Mouse (Mus musculus): ENCODE measurements around the gene Olfr521. TPM values are rescaled to one million over a fixed set of nuclear protein-coding genes. Genes with fewer than 3 reads are reported as not detected.
"Not testable (repeated sequence)": the region's sequence is repeated elsewhere in the genome, so short reads cannot be mapped to it uniquely, and the experiment has no call there.

The Olfr521 gene
- polyA plus RNA-seq, 1 experiment from 2014 or later: not detected

DNA sequence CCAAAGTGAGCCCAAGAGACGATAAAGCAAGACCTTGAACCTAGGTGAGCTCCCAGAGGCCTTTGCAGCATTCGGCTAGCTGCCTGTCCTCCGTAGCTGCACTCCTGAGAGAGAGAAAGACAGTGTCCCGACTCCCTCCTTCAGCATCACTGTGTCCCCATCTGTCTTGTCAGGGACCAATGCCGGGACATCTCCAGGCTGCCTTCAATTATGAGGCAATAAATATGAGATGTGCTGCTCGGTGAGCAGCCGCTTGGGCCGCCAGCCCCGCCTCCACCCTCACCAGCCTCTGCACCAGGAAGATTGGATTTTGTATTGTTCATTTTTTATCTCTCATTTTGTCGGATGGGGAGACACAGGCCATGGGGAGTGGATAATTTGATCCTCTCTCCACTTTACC is 27.5 kb downstream of the Olfr521 start:
- ATAC-seq: no peak
- Histone ChIP-seq H3K27me3 (replicated peaks) (0 out of 2 replicates have a peak, but pooled peaks cover 4% of the 10 kb centered on the region), H3K27ac (no peak overlapping the region), H3K4me2 (replicated peaks) (no peak overlapping the region), H3K9ac (no peak overlapping the region), H3K9me3 (no peaks in the 10 kb centered on the region), H3K4me1 (replicated peaks) (peaks cover 6% of the 10 kb centered on the region), H3K36me3 (no peaks in the 10 kb centered on the region), H3K4me3 (replicated peaks) (no peak overlapping the region)
- 68% methylated on average over 10 of the region's 10 CpGs for WGBS

DNA sequence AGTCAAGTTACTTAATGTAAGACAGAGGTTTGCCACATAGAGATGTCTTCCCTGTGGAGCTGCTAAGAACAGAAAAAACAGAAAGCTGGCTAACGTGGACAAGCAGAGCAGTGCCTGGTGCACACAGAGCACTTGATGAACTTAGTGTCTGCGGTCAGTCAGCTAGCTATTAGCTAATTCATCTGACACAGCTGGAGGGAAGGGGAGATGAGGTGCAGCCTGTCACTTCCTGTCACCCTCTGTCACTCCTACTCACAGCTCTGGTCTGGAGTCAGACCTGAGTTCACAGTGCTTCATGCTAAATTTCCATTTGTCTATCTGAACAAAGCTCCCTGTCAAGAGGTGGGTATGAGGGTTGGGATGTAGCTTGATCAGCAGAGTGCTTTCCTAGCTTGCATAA is 30.8 kb downstream of the Olfr521 start:
- H3K36me3 ChIP-seq: no peaks in the 10 kb centered on the region
- H3K27ac ChIP-seq: no peak overlapping the region
- 0 out of 2 replicates have a peak, but pooled peaks cover 4% of the 10 kb centered on the region for H3K27me3 ChIP-seq (replicated peaks)
- H3K4me2 ChIP-seq (replicated peaks): no peak overlapping the region
- H3K4me3 ChIP-seq (replicated peaks): no peak overlapping the region
- no peaks in the 10 kb centered on the region for H3K9me3 ChIP-seq
- no peak for ATAC-seq
- H3K4me1 ChIP-seq (replicated peaks): peaks cover 6% of the 10 kb centered on the region
- WGBS: 60% methylated on average over 2 of the region's 2 CpGs
- H3K9ac ChIP-seq: no peak overlapping the region

DNA sequence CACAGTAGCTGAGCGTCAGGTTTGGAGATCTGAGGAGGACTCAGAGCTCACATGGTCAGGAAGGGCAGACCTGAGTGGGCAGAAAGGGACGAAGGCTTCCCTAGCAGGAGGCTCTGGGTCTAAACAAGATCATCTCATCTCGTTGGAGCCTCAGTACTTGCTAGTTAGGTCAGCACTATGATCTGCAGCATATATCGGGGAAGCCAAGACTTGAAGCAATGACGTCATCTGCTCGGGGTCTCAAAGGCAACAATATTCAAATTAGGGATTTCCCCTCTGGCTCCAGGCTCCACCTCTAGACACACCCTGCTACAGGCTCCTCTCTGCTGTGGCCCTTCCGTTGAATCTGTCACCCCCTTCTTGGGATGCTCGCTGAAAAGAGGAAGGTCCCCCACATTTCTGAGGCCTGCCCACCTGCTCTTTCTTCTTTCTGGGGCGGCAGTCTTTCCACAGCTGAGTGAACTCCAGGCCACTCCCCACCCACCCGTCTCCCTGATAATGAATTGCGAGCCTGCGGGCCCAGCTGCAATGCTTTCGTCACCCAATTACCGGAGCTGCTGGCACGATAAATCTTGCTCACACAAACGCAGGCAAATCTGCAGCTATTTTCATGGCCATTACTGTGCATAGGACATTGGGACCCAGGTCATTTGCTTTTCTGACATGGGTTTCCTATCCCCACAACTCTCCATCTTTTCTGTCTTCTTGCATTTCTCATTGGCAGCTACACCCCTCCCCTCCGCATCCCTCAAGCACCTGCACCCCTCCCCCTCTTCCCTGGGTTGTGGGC is 32.1 kb downstream of the Olfr521 start:
- no peaks in the 10 kb centered on the region for H3K9me3 ChIP-seq

DNA sequence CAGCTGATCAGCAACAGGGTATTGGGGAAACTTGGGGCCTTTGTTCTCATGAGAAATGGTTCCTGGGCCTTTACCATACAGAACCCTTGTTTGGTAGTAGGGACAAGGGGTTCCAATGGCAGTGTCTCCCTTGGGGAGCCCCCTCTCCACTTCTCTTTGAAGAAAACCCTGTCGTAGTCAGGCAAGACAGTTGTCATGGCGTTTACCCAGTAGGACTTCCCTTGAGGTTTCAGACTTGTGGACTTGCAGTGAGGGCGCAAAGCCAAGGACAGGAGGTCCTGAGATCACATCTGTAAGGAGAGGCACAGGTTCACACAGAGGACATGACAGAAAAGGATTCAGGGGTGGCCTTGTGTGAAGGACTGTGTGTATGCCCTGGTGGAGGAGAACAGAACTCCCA is 33.2 kb downstream of the Olfr521 start:
- Histone ChIP-seq H3K27ac (no peak overlapping the region), H3K36me3 (no peaks in the 10 kb centered on the region), H3K9ac (no peak overlapping the region), H3K4me1 (replicated peaks) (peaks cover 6% of the 10 kb centered on the region), H3K9me3 (no peaks in the 10 kb centered on the region), H3K4me2 (replicated peaks) (no peak overlapping the region), H3K4me3 (replicated peaks) (no peak overlapping the region), H3K27me3 (replicated peaks) (0 out of 2 replicates have a peak, but pooled peaks cover 4% of the 10 kb centered on the region)
- no peak for ATAC-seq
- 81% methylated on average over 3 of the region's 3 CpGs for WGBS

More for the DNA sequence above, 32.1 kb downstream of the Olfr521 start:
- 14% methylated on average over 17 of the region's 17 CpGs for WGBS
- ATAC-seq: 0 out of 2 replicates have a peak, but pooled peaks have one; percentile 34
- H3K9ac ChIP-seq: no peak overlapping the region
- H3K27me3 ChIP-seq (replicated peaks): 0 out of 2 replicates have a peak, but pooled peaks cover 4% of the 10 kb centered on the region
- no peak overlapping the region for H3K27ac ChIP-seq
- H3K4me1 ChIP-seq (replicated peaks): peaks cover 6% of the 10 kb centered on the region
- no peaks in the 10 kb centered on the region for H3K36me3 ChIP-seq
- H3K4me3 ChIP-seq (replicated peaks): no peak overlapping the region
- peak overlapping the region; percentile 35 for H3K4me2 ChIP-seq (replicated peaks)

DNA sequence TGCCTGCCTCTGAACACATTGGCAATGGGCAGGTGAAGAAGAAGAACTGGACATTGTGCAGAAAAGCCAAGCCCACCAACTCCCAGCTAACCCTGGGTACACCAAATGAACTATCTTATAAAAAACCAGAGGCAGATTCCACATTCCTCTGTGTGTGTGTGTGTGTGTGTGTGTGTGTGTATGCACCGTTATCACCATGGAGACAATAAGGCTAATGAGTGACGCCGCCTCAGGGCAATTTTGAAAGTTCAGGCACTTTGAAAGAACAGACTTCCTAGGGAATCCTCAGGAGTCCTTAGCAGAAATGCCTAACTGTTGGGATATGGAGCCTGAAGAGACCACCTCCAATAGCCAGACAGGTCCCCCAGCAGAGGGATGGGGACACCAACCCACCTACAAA is 34.0 kb downstream of the Olfr521 start:
- ATAC-seq: no peak

DNA sequence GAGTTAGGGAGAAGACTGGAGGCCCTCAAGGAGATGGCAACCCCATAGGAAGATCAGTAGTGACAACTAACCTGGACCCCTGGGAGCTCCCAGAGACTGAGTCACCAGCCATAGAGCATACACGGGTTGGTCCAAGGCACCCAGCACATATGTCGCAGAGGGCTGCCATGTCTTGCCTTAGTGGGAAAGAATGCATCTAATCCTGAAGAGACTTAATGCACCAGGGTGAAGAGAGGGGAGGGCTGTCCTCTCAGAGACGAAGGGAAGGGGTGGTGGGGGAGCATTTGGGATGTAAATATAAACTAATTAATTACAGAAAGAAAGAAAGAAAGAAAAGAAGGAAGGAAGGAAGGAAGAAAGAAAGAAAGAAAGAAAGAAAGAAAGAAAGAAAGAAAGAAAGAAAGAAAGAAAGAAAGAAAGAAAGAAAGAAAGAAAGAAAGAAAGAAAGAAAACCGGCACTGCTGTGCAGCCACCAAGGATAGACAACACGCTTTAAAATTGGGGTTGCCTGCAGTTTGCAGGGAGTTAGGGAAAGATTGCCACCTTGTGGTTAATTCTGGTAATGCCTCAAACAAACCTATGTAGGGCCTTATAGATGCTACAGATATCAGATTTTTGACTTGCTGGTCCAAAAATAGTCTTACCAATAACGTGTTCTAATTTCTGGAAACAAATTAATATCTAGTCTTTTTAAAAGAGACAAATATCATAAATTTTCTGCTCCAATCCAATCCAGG is 34.8 kb downstream of the Olfr521 start:
- Histone ChIP-seq H3K27me3 (replicated peaks) (0 out of 2 replicates have a peak, but pooled peaks cover 4% of the 10 kb centered on the region), H3K36me3 (no peaks in the 10 kb centered on the region), H3K4me3 (replicated peaks) (no peak overlapping the region), H3K4me1 (replicated peaks) (peaks cover 6% of the 10 kb centered on the region), H3K4me2 (replicated peaks) (no peak overlapping the region), H3K27ac (no peak overlapping the region), H3K9me3 (no peaks in the 10 kb centered on the region), H3K9ac (no peak overlapping the region)
- ATAC-seq: peak; percentile 72; the same call in 1 of the 2 replicates
- WGBS: 33% methylated on average over 6 of the region's 6 CpGs

More for the DNA sequence above, 34.0 kb downstream of the Olfr521 start:
- Histone ChIP-seq H3K36me3 (no peaks in the 10 kb centered on the region), H3K4me2 (replicated peaks) (no peak overlapping the region), H3K9ac (no peak overlapping the region), H3K4me1 (replicated peaks) (peaks cover 6% of the 10 kb centered on the region), H3K4me3 (replicated peaks) (no peak overlapping the region), H3K27ac (no peak overlapping the region), H3K9me3 (no peaks in the 10 kb centered on the region), H3K27me3 (replicated peaks) (0 out of 2 replicates have a peak, but pooled peaks cover 4% of the 10 kb centered on the region)
- 82% methylated on average over 3 of the region's 3 CpGs for WGBS

DNA sequence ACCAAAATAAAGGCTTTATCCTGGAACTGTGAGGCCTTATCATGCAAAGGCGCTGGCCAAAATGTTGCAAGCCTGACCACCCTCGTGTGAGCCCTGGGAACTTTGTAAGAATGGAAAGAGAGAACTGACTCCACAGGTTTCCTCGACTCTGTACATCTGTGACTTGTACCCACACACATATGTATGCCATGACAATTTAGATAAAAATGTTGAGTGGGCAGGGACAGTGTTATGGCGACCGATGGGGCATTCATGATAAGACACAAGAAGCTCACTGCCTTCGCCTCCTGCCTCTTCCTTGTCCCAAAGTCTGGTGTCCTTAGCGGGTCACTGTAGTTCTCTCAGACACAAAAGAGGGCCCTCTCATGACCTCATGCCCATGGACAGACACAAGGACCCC is 35.8 kb downstream of the Olfr521 start:
- Histone ChIP-seq H3K4me2 (replicated peaks) (no peak overlapping the region), H3K27me3 (replicated peaks) (0 out of 2 replicates have a peak, but pooled peaks cover 4% of the 10 kb centered on the region), H3K27ac (no peak overlapping the region), H3K36me3 (no peaks in the 10 kb centered on the region), H3K4me1 (replicated peaks) (peaks cover 6% of the 10 kb centered on the region), H3K4me3 (replicated peaks) (no peak overlapping the region), H3K9ac (no peak overlapping the region), H3K9me3 (no peaks in the 10 kb centered on the region)
- 82% methylated on average over 7 of the region's 7 CpGs for WGBS
- ATAC-seq: no peak

DNA sequence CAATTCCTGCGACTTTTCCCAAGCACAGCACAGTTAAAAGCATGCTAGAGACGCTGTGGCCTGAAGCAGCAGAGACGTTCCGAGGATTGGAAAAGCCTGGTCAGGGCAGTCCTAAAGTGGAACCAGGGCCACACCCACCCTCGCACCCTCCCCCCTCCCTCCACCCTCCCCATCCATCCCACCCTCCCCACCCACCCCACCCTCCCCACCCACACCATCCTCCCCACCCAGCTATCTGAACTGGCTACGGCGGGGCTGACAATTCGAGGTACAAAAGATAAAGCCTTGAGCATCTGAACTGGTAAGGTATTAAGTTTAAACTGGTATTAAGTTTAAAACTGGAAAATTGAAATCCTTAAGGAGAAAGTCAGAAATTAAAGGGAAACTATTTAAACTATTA is 40.2 kb downstream of the Olfr521 start:
- H3K4me3 ChIP-seq (replicated peaks): no peak overlapping the region
- H3K4me1 ChIP-seq (replicated peaks): no peaks in the 10 kb centered on the region
- H3K9me3 ChIP-seq: no peaks in the 10 kb centered on the region
- no peaks in the 10 kb centered on the region for H3K36me3 ChIP-seq
- WGBS: 65% methylated on average over 8 of the region's 8 CpGs
- ATAC-seq: peak; percentile 15; the same call in 1 of the 2 replicates
- H3K27me3 ChIP-seq (replicated peaks): no peaks in the 10 kb centered on the region
- H3K9ac ChIP-seq: no peak overlapping the region
- H3K4me2 ChIP-seq (replicated peaks): no peak overlapping the region
- no peak overlapping the region for H3K27ac ChIP-seq

DNA sequence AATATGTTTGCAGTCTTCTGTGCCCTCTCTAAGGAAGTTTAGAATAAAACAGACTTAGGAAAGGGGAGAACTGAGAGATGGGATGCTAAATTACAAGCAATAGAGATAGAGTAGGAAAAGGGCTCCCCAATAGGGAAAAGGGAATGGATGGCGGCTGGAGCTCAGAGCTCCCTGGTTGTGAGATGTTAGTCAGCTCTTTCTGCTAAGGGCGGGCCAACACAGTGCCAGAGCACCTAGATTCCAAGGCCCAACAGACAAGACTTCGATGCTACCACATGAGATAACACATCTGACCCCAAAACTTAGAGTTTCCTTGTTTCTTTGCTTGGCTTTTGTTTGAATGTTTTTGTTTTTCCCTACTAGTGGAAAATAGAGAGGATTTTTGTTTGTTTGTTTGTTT is 40.7 kb downstream of the Olfr521 start:
- 83% methylated on average over 3 of the region's 3 CpGs for WGBS
- not testable (repeated sequence) for ATAC-seq; H3K27me3 ChIP-seq (replicated peaks); H3K4me3 ChIP-seq (replicated peaks); H3K27ac ChIP-seq; H3K36me3 ChIP-seq; H3K4me2 ChIP-seq (replicated peaks); H3K9me3 ChIP-seq; H3K9ac ChIP-seq; H3K4me1 ChIP-seq (replicated peaks)

DNA sequence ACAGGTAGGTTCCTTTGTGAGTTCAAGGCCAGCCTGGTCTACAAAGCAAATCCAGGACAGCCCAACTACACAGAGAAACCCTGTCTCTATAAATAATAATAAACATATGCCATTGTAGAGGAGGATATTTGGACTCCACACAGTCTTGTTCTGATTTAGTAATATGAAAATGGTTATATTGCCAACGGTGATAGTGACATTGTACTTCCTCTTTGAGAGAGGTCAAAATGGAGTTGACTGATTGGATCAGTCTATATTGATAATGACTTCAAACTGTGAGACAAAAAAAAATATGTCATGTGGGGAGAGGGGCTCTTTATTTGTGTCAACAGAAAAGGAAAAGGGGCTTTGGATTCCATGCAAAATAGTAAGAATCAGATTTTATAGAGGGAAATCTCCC is 42.0 kb downstream of the Olfr521 start:
- Histone ChIP-seq H3K27me3 (replicated peaks) (no peaks in the 10 kb centered on the region), H3K36me3 (no peaks in the 10 kb centered on the region), H3K4me2 (replicated peaks) (no peak overlapping the region), H3K27ac (no peak overlapping the region), H3K4me1 (replicated peaks) (no peaks in the 10 kb centered on the region), H3K9ac (no peak overlapping the region), H3K9me3 (no peaks in the 10 kb centered on the region), H3K4me3 (replicated peaks) (no peak overlapping the region)
- ATAC-seq: no peak
- WGBS: 81% methylated on average over 1 of the region's 1 CpGs

DNA sequence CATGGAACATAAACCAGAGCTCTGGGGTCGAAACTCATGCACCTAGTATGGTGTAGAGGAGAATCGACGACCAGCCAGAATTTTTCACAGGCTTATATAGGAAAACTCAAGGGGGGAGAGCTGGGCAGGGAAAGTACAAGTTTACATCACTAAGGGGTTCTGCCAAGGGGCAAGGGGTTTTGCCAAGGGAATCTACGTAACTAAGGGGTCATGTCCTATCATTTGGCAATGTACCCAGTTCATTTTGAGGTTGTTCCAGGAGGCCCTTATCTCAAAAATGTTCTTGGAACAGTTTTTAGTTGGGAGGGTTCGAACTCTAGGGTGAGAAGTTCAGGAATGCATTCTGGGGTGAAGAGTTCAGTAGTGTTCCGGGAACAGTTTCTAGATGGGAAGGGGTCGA is 43.7 kb downstream of the Olfr521 start:
- H3K9ac ChIP-seq; H3K36me3 ChIP-seq; H3K4me3 ChIP-seq (replicated peaks); H3K4me2 ChIP-seq (replicated peaks); H3K4me1 ChIP-seq (replicated peaks); H3K27me3 ChIP-seq (replicated peaks); H3K9me3 ChIP-seq; ATAC-seq; H3K27ac ChIP-seq: not testable (repeated sequence)
- 64% methylated on average over 7 of the region's 7 CpGs for WGBS

DNA sequence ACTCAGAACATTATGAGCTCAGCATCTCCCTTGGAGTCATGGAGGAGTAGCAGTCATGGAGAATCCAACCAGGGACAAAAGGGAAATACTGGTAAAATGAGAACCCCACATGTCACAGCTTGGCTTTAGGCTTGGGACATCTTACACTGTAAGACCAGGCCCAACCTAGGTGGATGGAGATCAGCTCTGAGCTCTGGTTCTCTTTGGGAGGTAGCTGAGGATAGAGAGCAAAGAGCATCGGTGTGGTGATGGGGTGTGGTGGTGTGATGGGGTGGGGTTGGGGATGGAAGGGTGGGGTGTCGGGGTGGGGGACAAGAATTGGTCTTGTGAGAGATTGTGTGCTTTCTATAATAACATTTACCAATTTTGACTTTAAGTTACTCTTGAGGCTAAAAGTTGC is 47.5 kb downstream of the Olfr521 start:
- ATAC-seq: no peak
- 90% methylated on average over 2 of the region's 2 CpGs for WGBS
- Histone ChIP-seq H3K9me3 (no peaks in the 10 kb centered on the region), H3K4me1 (replicated peaks) (no peaks in the 10 kb centered on the region), H3K27ac (no peak overlapping the region), H3K4me2 (replicated peaks) (no peak overlapping the region), H3K4me3 (replicated peaks) (no peak overlapping the region), H3K36me3 (peaks cover 8% of the 10 kb centered on the region), H3K27me3 (replicated peaks) (no peaks in the 10 kb centered on the region), H3K9ac (no peak overlapping the region)
